Mouse (Mus musculus): ENCODE data around the gene Ifrd1.

- no peak for TF ChIP-seq GATA2 (IDR thresholded peaks at IDR 0.05; ENCODE audit: borderline replicate concordance, low read depth, low read length)
- TF ChIP-seq CTCF (IDR thresholded peaks at IDR 0.05; ENCODE audit: low read depth, low read length): no peak
- no peak for TF ChIP-seq TAL1 (conservative IDR thresholded peaks at IDR 0.05; ENCODE audit: low read depth, low read length)
- no peak for TF ChIP-seq POLR2AphosphoS5 (IDR thresholded peaks at IDR 0.05; ENCODE audit: insufficient replicate concordance, low read depth, low read length)
- no peak for TF ChIP-seq GATA1 (IDR thresholded peaks at IDR 0.05; ENCODE audit: borderline replicate concordance, low read length)
Measured at GRCm38 (mm10) chr12:40200484-40201235, 47.6 kb downstream of the Ifrd1 start.

Measured in G1E (cell line).